Mouse (Mus musculus): ENCODE measurements around the gene Paqr8. TPM values are rescaled to one million over a fixed set of nuclear protein-coding genes. Genes with fewer than 3 reads are reported as not detected.

The Paqr8 gene
- polyA plus RNA-seq (2012; rRNA removed): 112 and 134 TPM in 2 replicates

- WGBS: under 1% methylated on average over 35 of the region's 37 CpGs
- H3K4me1 ChIP-seq (ENCODE audit: control insufficient read depth, insufficient read depth, low read length): peaks cover 4% of the 10 kb centered on the region; the same call in 1 of the 2 replicates
- H3K27ac ChIP-seq (ENCODE audit: insufficient read depth, low read length): peak within 1 kb of the TSS; percentile 84
- H3K4me3 ChIP-seq (replicated peaks; ENCODE audit: insufficient read depth, low read depth, low read length): peak within 1 kb of the TSS; percentile 88
- DNase-seq: peak; percentile 90 to 92
- TF ChIP-seq CTCF (IDR thresholded peaks at IDR 0.05; ENCODE audit: borderline replicate concordance, insufficient read depth, low read depth, low read length) (no peak), POLR2A (IDR thresholded peaks at IDR 0.05; ENCODE audit: borderline replicate concordance, insufficient read depth, low read length) (peak; percentile 85)
- no peaks in the 10 kb centered on the region for H3K27me3 ChIP-seq (ENCODE audit: control insufficient read depth, insufficient read depth, low read length)
Observed at GRCm38 (mm10) chr1:20890404-20890921, at the start of gene Paqr8. Gene Paqr8, plus strand, starts transcription at chr1:20890606.

DNA sequence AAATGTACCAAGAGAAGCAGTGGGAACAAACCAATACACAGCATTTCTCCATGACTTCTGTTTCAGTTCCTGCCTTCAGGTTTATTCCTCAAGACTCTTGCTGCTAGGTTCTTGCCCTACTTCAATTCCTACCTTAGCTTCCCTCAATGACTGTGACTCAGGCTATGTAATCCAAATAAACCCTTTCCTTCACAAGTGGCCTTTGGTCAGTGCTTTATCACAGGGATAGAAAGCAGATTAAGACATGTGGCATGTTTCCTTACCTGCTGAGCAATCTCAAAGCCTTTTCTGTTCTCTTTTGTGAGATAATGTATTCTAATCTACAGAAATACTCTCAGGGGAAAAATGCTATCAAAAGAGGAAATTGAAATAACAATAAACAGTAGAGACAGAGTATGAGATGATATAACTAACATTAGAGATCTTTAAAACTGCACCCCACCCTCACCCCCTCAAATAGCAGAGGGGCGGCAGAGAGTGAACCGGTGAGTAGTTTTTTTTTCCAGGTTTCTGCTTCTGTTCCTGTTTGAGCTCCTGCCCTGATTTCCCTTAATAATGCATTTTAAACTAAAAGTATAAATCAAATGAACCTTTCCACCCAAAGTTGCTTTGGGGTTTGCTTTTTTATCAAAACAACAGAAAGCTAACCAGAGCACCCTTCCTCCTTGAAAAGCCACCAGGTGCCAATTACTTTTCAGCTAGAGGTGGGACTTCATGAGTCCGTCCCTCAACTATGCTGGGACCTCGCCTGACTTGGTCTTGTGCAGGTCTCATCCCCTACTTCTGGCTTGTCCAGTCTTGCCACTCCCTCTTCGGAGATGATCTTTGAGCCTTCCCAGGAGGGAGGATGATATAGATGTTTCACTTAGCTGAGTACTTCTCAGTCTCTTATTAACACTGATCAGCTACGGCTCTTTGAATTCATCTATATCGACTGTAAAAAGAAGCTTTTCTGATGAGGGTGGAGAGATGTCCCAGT is 33.2 kb upstream of the Paqr8 start:
- Histone ChIP-seq H3K27me3 (ENCODE audit: control insufficient read depth, insufficient read depth, low read length) (no peaks in the 10 kb centered on the region), H3K4me3 (replicated peaks; ENCODE audit: insufficient read depth, low read depth, low read length) (no peak overlapping the region), H3K4me1 (ENCODE audit: control insufficient read depth, insufficient read depth, low read length) (no peaks in the 10 kb centered on the region), H3K27ac (ENCODE audit: insufficient read depth, low read length) (no peak overlapping the region)
- TF ChIP-seq POLR2A (IDR thresholded peaks at IDR 0.05; ENCODE audit: borderline replicate concordance, insufficient read depth, low read length) (no peak), CTCF (IDR thresholded peaks at IDR 0.05; ENCODE audit: borderline replicate concordance, insufficient read depth, low read depth, low read length) (no peak)
- 93% methylated on average over 7 of the region's 7 CpGs for WGBS
- no peak for DNase-seq

GRCm38 (mm10) chr1:20860775-20861174 is 29.6 kb upstream of the Paqr8 start:
- H3K4me1 ChIP-seq (ENCODE audit: control insufficient read depth, insufficient read depth, low read length): no peaks in the 10 kb centered on the region
- no peak overlapping the region for H3K4me3 ChIP-seq (replicated peaks; ENCODE audit: insufficient read depth, low read depth, low read length)
- DNase-seq: no peak
- no peak overlapping the region for H3K27ac ChIP-seq (ENCODE audit: insufficient read depth, low read length)
- WGBS: 45% methylated on average over 3 of the region's 3 CpGs
- H3K27me3 ChIP-seq (ENCODE audit: control insufficient read depth, insufficient read depth, low read length): no peaks in the 10 kb centered on the region
- TF ChIP-seq POLR2A (IDR thresholded peaks at IDR 0.05; ENCODE audit: borderline replicate concordance, insufficient read depth, low read length) (no peak), CTCF (IDR thresholded peaks at IDR 0.05; ENCODE audit: borderline replicate concordance, insufficient read depth, low read depth, low read length) (no peak)

DNA sequence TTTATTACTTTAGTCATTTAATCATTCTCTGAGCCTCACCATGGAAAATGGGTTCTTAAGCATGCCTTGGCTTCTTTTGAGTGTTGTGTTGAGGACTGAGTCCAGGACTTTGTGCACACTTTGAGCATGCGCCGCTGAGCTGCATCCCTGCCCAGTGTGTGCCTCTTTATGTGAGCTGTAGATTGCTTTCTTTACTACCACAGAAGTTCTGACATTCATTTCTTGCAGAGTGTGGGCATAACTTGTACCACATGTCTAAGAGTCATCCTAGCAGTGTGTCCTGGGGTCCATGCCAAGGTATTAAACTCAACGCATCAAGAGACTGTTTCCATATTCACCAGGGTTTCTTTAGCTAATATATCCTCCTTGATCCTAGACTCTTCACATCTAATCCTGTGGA is 28.5 kb upstream of the Paqr8 start:
- no peak for DNase-seq
- Histone ChIP-seq H3K27me3 (ENCODE audit: control insufficient read depth, insufficient read depth, low read length) (no peaks in the 10 kb centered on the region), H3K4me3 (replicated peaks; ENCODE audit: insufficient read depth, low read depth, low read length) (no peak overlapping the region), H3K4me1 (ENCODE audit: control insufficient read depth, insufficient read depth, low read length) (no peaks in the 10 kb centered on the region), H3K27ac (ENCODE audit: insufficient read depth, low read length) (no peak overlapping the region)
- 80% methylated on average over 3 of the region's 3 CpGs for WGBS
- TF ChIP-seq POLR2A (IDR thresholded peaks at IDR 0.05; ENCODE audit: borderline replicate concordance, insufficient read depth, low read length): no peak
- no peak for TF ChIP-seq CTCF (IDR thresholded peaks at IDR 0.05; ENCODE audit: borderline replicate concordance, insufficient read depth, low read depth, low read length)

- Histone ChIP-seq H3K4me1 (ENCODE audit: control insufficient read depth, insufficient read depth, low read length) (0 out of 2 replicates have a peak, but pooled peaks cover 3% of the 10 kb centered on the region), H3K4me3 (replicated peaks; ENCODE audit: insufficient read depth, low read depth, low read length) (no peak overlapping the region), H3K27ac (ENCODE audit: insufficient read depth, low read length) (no peak overlapping the region), H3K27me3 (ENCODE audit: control insufficient read depth, insufficient read depth, low read length) (no peaks in the 10 kb centered on the region)
- DNase-seq: no peak
- WGBS: 83% methylated on average over 5 of the region's 5 CpGs
- TF ChIP-seq CTCF (IDR thresholded peaks at IDR 0.05; ENCODE audit: borderline replicate concordance, insufficient read depth, low read depth, low read length) (no peak), POLR2A (IDR thresholded peaks at IDR 0.05; ENCODE audit: borderline replicate concordance, insufficient read depth, low read length) (no peak)
Observed at GRCm38 (mm10) chr1:20863452-20864172, 26.8 kb upstream of the Paqr8 start.

GRCm38 (mm10) chr1:20867241-20867902 is 23.0 kb upstream of the Paqr8 start:
- Histone ChIP-seq H3K27ac (ENCODE audit: insufficient read depth, low read length) (no peak overlapping the region), H3K4me3 (replicated peaks; ENCODE audit: insufficient read depth, low read depth, low read length) (no peak overlapping the region), H3K27me3 (ENCODE audit: control insufficient read depth, insufficient read depth, low read length) (no peaks in the 10 kb centered on the region), H3K4me1 (ENCODE audit: control insufficient read depth, insufficient read depth, low read length) (0 out of 2 replicates have a peak, but pooled peaks cover 3% of the 10 kb centered on the region)
- peak; percentile 23 to 52 for DNase-seq
- WGBS: 13% methylated on average over 8 of the region's 8 CpGs
- no peak for TF ChIP-seq CTCF (IDR thresholded peaks at IDR 0.05; ENCODE audit: borderline replicate concordance, insufficient read depth, low read depth, low read length)
- TF ChIP-seq POLR2A (IDR thresholded peaks at IDR 0.05; ENCODE audit: borderline replicate concordance, insufficient read depth, low read length): no peak

DNA sequence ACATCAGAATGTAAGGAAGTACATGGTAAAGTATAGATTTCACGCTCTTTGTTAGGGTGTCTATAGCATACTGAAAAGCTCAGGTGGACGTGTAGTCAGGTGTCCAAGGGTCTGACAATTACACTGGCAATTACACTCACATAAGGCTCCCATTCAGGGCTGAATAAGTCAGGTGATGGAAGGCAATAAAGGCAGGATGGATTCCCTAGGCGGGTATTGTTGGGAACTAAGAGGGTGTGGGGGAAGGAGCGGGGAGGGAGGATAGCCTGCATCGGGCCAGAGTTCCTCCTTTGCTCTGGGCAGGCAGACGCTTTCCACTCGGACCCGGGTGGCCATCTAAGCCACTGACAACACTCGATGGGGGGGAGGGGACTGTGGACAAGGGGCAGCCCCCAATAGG is 22.4 kb upstream of the Paqr8 start:
- H3K27me3 ChIP-seq (ENCODE audit: control insufficient read depth, insufficient read depth, low read length): no peaks in the 10 kb centered on the region
- no peak for DNase-seq
- H3K27ac ChIP-seq (ENCODE audit: insufficient read depth, low read length): no peak overlapping the region
- TF ChIP-seq CTCF (IDR thresholded peaks at IDR 0.05; ENCODE audit: borderline replicate concordance, insufficient read depth, low read depth, low read length) (no peak), POLR2A (IDR thresholded peaks at IDR 0.05; ENCODE audit: borderline replicate concordance, insufficient read depth, low read length) (no peak)
- H3K4me1 ChIP-seq (ENCODE audit: control insufficient read depth, insufficient read depth, low read length): 0 out of 2 replicates have a peak, but pooled peaks cover 3% of the 10 kb centered on the region
- no peak overlapping the region for H3K4me3 ChIP-seq (replicated peaks; ENCODE audit: insufficient read depth, low read depth, low read length)
- WGBS: 55% methylated on average over 9 of the region's 9 CpGs

All from cerebellum, adult 2 months (tissue).